Mouse (Mus musculus): ENCODE data around the gene Dnajc5g. TPM values are rescaled to one million over a fixed set of nuclear protein-coding genes. Genes with fewer than 3 reads are reported as not detected.

Gene Dnajc5g
- polyA plus RNA-seq (2014; fragmentation: Illumina TruSeq; extraction: RNeasy Lipid Tissue Mini Kit (QIAGEN cat#74804); ENCODE audit: low read depth, low replicate concordance), result 281 TPM

GRCm38 (mm10) chr5:31105814-31106335 is at the start of gene Dnajc5g:
TSS of gene Dnajc5g (plus strand) at chr5:31106285.

GRCm38 (mm10) chr5:31108000-31108490 is 2.0 kb downstream of the Dnajc5g start, which contains the start of gene Slc30a3:
TSS of gene Slc30a3 (minus strand) at chr5:31108237.

GRCm38 (mm10) chr5:31116354-31116753 is 10.3 kb downstream of the Dnajc5g start, which contains the start of gene Trim54:
TSS of gene Trim54 (plus strand) at chr5:31116712.

GRCm38 (mm10) chr5:31138241-31138967 is 32.3 kb downstream of the Dnajc5g start, which contains the start of gene Ucn:
TSS of gene Ucn (minus strand) at chr5:31138829.

GRCm38 (mm10) chr5:31154152-31154553 is 48.1 kb downstream of the Dnajc5g start, which contains the start of gene Mpv17:
TSS of gene Mpv17 (minus strand) at chr5:31154251.

Other genes starting within 250 kb of the Dnajc5g start
- gene Tmem214, start 238.3 kb upstream of the Dnajc5g start, polyA plus RNA-seq (2014; fragmentation: Illumina TruSeq; extraction: RNeasy Lipid Tissue Mini Kit (QIAGEN cat#74804); ENCODE audit: low read depth, low replicate concordance), result 30.4 TPM
- gene Agbl5, start 217.6 kb upstream of the Dnajc5g start, polyA plus RNA-seq (2014; fragmentation: Illumina TruSeq; extraction: RNeasy Lipid Tissue Mini Kit (QIAGEN cat#74804); ENCODE audit: low read depth, low replicate concordance), result 110 TPM
- 132 TPM for gene Ost4, start 198.5 kb upstream of the Dnajc5g start, polyA plus RNA-seq (2014; fragmentation: Illumina TruSeq; extraction: RNeasy Lipid Tissue Mini Kit (QIAGEN cat#74804); ENCODE audit: low read depth, low replicate concordance)
- gene Emilin1, start 192.9 kb upstream of the Dnajc5g start, polyA plus RNA-seq (2014; fragmentation: Illumina TruSeq; extraction: RNeasy Lipid Tissue Mini Kit (QIAGEN cat#74804); ENCODE audit: low read depth, low replicate concordance), result not detected
- 0.50 TPM for gene Khk, start 184.9 kb upstream of the Dnajc5g start, polyA plus RNA-seq (2014; fragmentation: Illumina TruSeq; extraction: RNeasy Lipid Tissue Mini Kit (QIAGEN cat#74804); ENCODE audit: low read depth, low replicate concordance)
- gene Cgref1, start 160.7 kb upstream of the Dnajc5g start, polyA plus RNA-seq (2014; fragmentation: Illumina TruSeq; extraction: RNeasy Lipid Tissue Mini Kit (QIAGEN cat#74804); ENCODE audit: low read depth, low replicate concordance), result not detected
- gene Preb, start 145.9 kb upstream of the Dnajc5g start, polyA plus RNA-seq (2014; fragmentation: Illumina TruSeq; extraction: RNeasy Lipid Tissue Mini Kit (QIAGEN cat#74804); ENCODE audit: low read depth, low replicate concordance), result 7.0 TPM
- gene Tcf23, start 137.6 kb upstream of the Dnajc5g start, polyA plus RNA-seq (2014; fragmentation: Illumina TruSeq; extraction: RNeasy Lipid Tissue Mini Kit (QIAGEN cat#74804); ENCODE audit: low read depth, low replicate concordance), result 0.73 TPM
- 28.7 TPM for gene Atraid, start 58.0 kb upstream of the Dnajc5g start, polyA plus RNA-seq (2014; fragmentation: Illumina TruSeq; extraction: RNeasy Lipid Tissue Mini Kit (QIAGEN cat#74804); ENCODE audit: low read depth, low replicate concordance)
- gene Slc5a6, start 57.4 kb upstream of the Dnajc5g start, polyA plus RNA-seq (2014; fragmentation: Illumina TruSeq; extraction: RNeasy Lipid Tissue Mini Kit (QIAGEN cat#74804); ENCODE audit: low read depth, low replicate concordance), result 0.84 TPM
- 0.66 TPM for gene Cad, start 51.5 kb upstream of the Dnajc5g start, polyA plus RNA-seq (2014; fragmentation: Illumina TruSeq; extraction: RNeasy Lipid Tissue Mini Kit (QIAGEN cat#74804); ENCODE audit: low read depth, low replicate concordance)
- 2.0 TPM for gene Slc30a3, start 2.0 kb downstream of the Dnajc5g start, polyA plus RNA-seq (2014; fragmentation: Illumina TruSeq; extraction: RNeasy Lipid Tissue Mini Kit (QIAGEN cat#74804); ENCODE audit: low read depth, low replicate concordance)
- gene Trim54, start 10.4 kb downstream of the Dnajc5g start, polyA plus RNA-seq (2014; fragmentation: Illumina TruSeq; extraction: RNeasy Lipid Tissue Mini Kit (QIAGEN cat#74804); ENCODE audit: low read depth, low replicate concordance), result not detected
- not detected for gene Ucn, start 32.5 kb downstream of the Dnajc5g start, polyA plus RNA-seq (2014; fragmentation: Illumina TruSeq; extraction: RNeasy Lipid Tissue Mini Kit (QIAGEN cat#74804); ENCODE audit: low read depth, low replicate concordance)
- 6.5 TPM for gene Mpv17, start 48.0 kb downstream of the Dnajc5g start, polyA plus RNA-seq (2014; fragmentation: Illumina TruSeq; extraction: RNeasy Lipid Tissue Mini Kit (QIAGEN cat#74804); ENCODE audit: low read depth, low replicate concordance)
- 0.34 TPM for gene Gm29609, start 73.6 kb downstream of the Dnajc5g start, polyA plus RNA-seq (2014; fragmentation: Illumina TruSeq; extraction: RNeasy Lipid Tissue Mini Kit (QIAGEN cat#74804); ENCODE audit: low read depth, low replicate concordance)
- gene Gtf3c2, start 73.9 kb downstream of the Dnajc5g start, polyA plus RNA-seq (2014; fragmentation: Illumina TruSeq; extraction: RNeasy Lipid Tissue Mini Kit (QIAGEN cat#74804); ENCODE audit: low read depth, low replicate concordance), result 49.1 TPM
- 20.1 TPM for gene Snx17, start 86.9 kb downstream of the Dnajc5g start, polyA plus RNA-seq (2014; fragmentation: Illumina TruSeq; extraction: RNeasy Lipid Tissue Mini Kit (QIAGEN cat#74804); ENCODE audit: low read depth, low replicate concordance)
- 7.0 TPM for gene Eif2b4, start 87.1 kb downstream of the Dnajc5g start, polyA plus RNA-seq (2014; fragmentation: Illumina TruSeq; extraction: RNeasy Lipid Tissue Mini Kit (QIAGEN cat#74804); ENCODE audit: low read depth, low replicate concordance)
- 2.7 TPM for gene Zfp513, start 96.0 kb downstream of the Dnajc5g start, polyA plus RNA-seq (2014; fragmentation: Illumina TruSeq; extraction: RNeasy Lipid Tissue Mini Kit (QIAGEN cat#74804); ENCODE audit: low read depth, low replicate concordance)
- 206 TPM for gene Ppm1g, start 114.4 kb downstream of the Dnajc5g start, polyA plus RNA-seq (2014; fragmentation: Illumina TruSeq; extraction: RNeasy Lipid Tissue Mini Kit (QIAGEN cat#74804); ENCODE audit: low read depth, low replicate concordance)
- 56.3 TPM for gene Nrbp1, start 134.6 kb downstream of the Dnajc5g start, polyA plus RNA-seq (2014; fragmentation: Illumina TruSeq; extraction: RNeasy Lipid Tissue Mini Kit (QIAGEN cat#74804); ENCODE audit: low read depth, low replicate concordance)
- gene Gm9970, start 134.9 kb downstream of the Dnajc5g start, polyA plus RNA-seq (2014; fragmentation: Illumina TruSeq; extraction: RNeasy Lipid Tissue Mini Kit (QIAGEN cat#74804); ENCODE audit: low read depth, low replicate concordance), result not detected
- gene Krtcap3, start 145.4 kb downstream of the Dnajc5g start, polyA plus RNA-seq (2014; fragmentation: Illumina TruSeq; extraction: RNeasy Lipid Tissue Mini Kit (QIAGEN cat#74804); ENCODE audit: low read depth, low replicate concordance), result 0.73 TPM
- gene Ift172, start 184.8 kb downstream of the Dnajc5g start, polyA plus RNA-seq (2014; fragmentation: Illumina TruSeq; extraction: RNeasy Lipid Tissue Mini Kit (QIAGEN cat#74804); ENCODE audit: low read depth, low replicate concordance), result 165 TPM
- 1.2 TPM for gene Fndc4, start 189.8 kb downstream of the Dnajc5g start, polyA plus RNA-seq (2014; fragmentation: Illumina TruSeq; extraction: RNeasy Lipid Tissue Mini Kit (QIAGEN cat#74804); ENCODE audit: low read depth, low replicate concordance)
- gene Gckr, start 191.2 kb downstream of the Dnajc5g start, polyA plus RNA-seq (2014; fragmentation: Illumina TruSeq; extraction: RNeasy Lipid Tissue Mini Kit (QIAGEN cat#74804); ENCODE audit: low read depth, low replicate concordance), result 0.48 TPM